Mouse (Mus musculus) ovary, postnatal 36 days (tissue): ENCODE data around the gene B3gnt2.
"Not testable (repeated sequence)": the region's sequence is repeated elsewhere in the genome, so short reads cannot be mapped to it uniquely, and the experiment has no call there.

Experiments
- DNase-seq: peaks from one replicate; pipeline ENCODE4 v3.0.0; 2022; ENCODE audit warnings: low spot score, mixed read lengths

Gene B3gnt2

GRCm38 (mm10) chr11:22766238-22766637 is 94.5 kb downstream of the B3gnt2 start:
- DNase-seq: no peak

- DNase-seq: no peak
These were observed 95.3 kb downstream of the B3gnt2 start for GRCm38 (mm10) chr11:22765425-22765824.

- no peak for DNase-seq
These were observed 97.0 kb downstream of the B3gnt2 start for GRCm38 (mm10) chr11:22763556-22764295.

GRCm38 (mm10) chr11:22763055-22763454 is 97.7 kb downstream of the B3gnt2 start:
- DNase-seq: no peak

GRCm38 (mm10) chr11:22762236-22762927 is 98.4 kb downstream of the B3gnt2 start:
- DNase-seq: no peak

GRCm38 (mm10) chr11:22759783-22760182 is 101.0 kb downstream of the B3gnt2 start:
- DNase-seq: no peak

GRCm38 (mm10) chr11:22756168-22756980 is 104.4 kb downstream of the B3gnt2 start:
- no peak for DNase-seq

GRCm38 (mm10) chr11:22755180-22755579 is 105.6 kb downstream of the B3gnt2 start:
- DNase-seq: peak; percentile 15

GRCm38 (mm10) chr11:22752596-22752995 is 108.2 kb downstream of the B3gnt2 start:
- no peak for DNase-seq

- no peak for DNase-seq
These were observed 109.2 kb downstream of the B3gnt2 start for GRCm38 (mm10) chr11:22751592-22751991.

- no peak for DNase-seq
These were observed 113.4 kb downstream of the B3gnt2 start for GRCm38 (mm10) chr11:22747406-22747805.

GRCm38 (mm10) chr11:22745356-22745755 is 115.4 kb downstream of the B3gnt2 start:
- DNase-seq: no peak

GRCm38 (mm10) chr11:22743561-22744269 is 117.0 kb downstream of the B3gnt2 start:
- no peak for DNase-seq

- no peak for DNase-seq
These were observed 118.6 kb downstream of the B3gnt2 start for GRCm38 (mm10) chr11:22741998-22742626.

GRCm38 (mm10) chr11:22741436-22741835 is 119.3 kb downstream of the B3gnt2 start:
- no peak for DNase-seq

- no peak for DNase-seq
These were observed 121.1 kb downstream of the B3gnt2 start for GRCm38 (mm10) chr11:22739497-22740288.

GRCm38 (mm10) chr11:22736521-22737225 is 124.1 kb downstream of the B3gnt2 start:
- DNase-seq: no peak

GRCm38 (mm10) chr11:22735128-22735527 is 125.6 kb downstream of the B3gnt2 start:
- not testable (repeated sequence) for DNase-seq

GRCm38 (mm10) chr11:22733936-22734335 is 126.8 kb downstream of the B3gnt2 start:
- no peak for DNase-seq

- no peak for DNase-seq
These were observed 127.9 kb downstream of the B3gnt2 start for GRCm38 (mm10) chr11:22732907-22733306.
